Mouse (Mus musculus): ENCODE data around the gene Ints11. TPM values are rescaled to one million over a fixed set of nuclear protein-coding genes. Genes with fewer than 3 reads are reported as not detected.

The Ints11 gene
- total RNA-seq, 2 experiments from 2014 or later = 15.4 to 15.9 TPM

GRCm38 (mm10) chr4:155888181-155888580, 18.8 kb downstream of the Ints11 start:
- intact Hi-C loops (cut with DNase I; ENCODE audit: low total_unique reads) = no loop called here
- no peak for DNase-seq

GRCm38 (mm10) chr4:155889316-155889715, 20.0 kb downstream of the Ints11 start:
- no peak for DNase-seq
- intact Hi-C loops (cut with DNase I; ENCODE audit: low total_unique reads) = no loop called here

DNA sequence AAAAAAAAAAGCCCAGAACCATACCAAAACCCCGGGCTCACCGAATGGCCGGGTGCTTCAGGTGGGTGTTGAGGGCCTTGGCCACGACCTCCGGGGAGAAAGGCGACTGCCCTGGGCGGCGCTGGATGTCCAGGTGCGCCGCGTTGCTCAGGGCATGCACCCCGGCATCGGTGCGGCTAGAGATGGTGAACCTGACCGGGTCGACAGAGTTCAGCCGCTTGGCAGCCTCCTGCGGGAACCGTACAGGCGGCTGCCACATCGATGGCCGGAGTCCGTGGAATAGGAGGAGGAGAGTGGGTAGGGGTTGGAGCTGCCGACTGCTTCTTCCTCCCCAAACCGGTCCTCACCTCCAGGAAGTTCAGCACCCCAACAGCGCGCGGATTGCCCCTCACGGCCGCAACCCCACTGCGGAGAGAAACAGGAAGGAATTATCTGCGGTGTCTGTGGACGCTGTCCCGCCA, 21.7 kb downstream of the Ints11 start:
- no peak for DNase-seq
- intact Hi-C loops (cut with DNase I; ENCODE audit: low total_unique reads) = no loop called here

DNA sequence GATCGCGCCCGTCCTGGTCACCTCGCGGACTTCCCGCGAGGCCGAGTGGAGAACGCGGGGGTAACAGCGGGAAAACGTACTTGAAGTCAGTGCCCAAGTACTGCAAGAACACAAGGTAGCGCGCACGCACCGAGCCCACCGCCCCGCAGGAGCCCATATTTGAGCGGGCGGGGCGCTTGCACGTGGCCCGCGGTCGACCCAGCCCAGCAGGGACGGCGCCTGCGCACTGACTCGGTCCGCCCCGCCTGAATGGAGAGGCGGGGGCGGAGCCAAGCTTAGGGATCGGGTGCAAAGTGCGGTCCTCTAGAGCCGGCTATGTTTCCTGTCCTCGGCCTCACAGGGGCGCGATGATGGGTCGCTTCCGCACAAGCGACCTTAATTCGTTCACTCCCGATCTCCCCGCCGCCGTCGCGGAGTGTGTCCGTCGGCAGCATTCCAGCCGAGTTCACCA, 22.2 kb downstream of the Ints11 start, which contains the start of the genes Pusl1 and Acap3:
Gene Pusl1, minus strand, starts transcription at position 231 of the 451 bp plus-strand sequence.
Gene Acap3, plus strand, starts transcription at position 272 of the 451 bp plus-strand sequence.
- intact Hi-C loops (cut with DNase I; ENCODE audit: low total_unique reads) = no loop called here
- DNase-seq = peak; percentile 98

GRCm38 (mm10) chr4:155892017-155892416, 22.7 kb downstream of the Ints11 start:
- intact Hi-C loops (cut with DNase I; ENCODE audit: low total_unique reads) = no loop called here
- peak; percentile 88 for DNase-seq

DNA sequence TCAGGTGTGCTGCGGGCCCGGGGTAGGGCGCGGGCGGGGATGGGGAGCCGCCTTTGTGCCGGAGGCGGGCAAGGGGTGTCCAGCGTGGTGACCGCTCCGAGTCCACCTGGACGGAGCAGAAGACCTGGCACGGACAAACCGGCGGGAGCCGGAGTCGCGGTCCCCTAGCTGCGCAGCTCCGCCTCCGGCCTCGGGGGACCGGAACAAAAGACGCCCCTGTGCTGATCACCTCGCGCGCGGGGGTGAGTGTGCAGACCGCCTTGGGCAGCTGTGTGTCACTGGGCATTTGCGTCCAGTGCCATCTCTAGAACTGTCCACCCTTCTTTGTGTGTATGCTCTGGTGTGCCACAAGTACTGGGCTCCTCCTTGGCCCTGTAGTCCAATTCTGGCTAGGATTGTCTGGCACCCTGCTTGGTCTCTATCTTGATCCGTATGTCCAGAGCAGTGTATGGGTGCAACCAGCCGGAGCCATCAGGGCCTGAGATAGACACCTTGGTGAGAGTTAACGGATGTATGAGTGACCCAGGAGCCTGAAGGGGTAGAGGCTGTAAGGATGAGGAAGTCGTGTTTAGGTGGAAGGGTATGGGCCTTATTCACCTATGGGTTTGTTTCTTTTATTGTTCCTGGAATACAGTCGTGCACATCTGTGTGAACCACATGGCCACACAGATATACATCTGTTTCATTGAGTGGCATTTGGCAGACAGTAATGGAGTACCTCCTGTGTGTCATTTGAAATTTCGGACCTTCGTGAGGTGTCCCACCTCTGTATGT, 23.3 kb downstream of the Ints11 start:
- peak; percentile 52 for DNase-seq
- intact Hi-C loops (cut with DNase I; ENCODE audit: low total_unique reads) = no loop called here

DNA sequence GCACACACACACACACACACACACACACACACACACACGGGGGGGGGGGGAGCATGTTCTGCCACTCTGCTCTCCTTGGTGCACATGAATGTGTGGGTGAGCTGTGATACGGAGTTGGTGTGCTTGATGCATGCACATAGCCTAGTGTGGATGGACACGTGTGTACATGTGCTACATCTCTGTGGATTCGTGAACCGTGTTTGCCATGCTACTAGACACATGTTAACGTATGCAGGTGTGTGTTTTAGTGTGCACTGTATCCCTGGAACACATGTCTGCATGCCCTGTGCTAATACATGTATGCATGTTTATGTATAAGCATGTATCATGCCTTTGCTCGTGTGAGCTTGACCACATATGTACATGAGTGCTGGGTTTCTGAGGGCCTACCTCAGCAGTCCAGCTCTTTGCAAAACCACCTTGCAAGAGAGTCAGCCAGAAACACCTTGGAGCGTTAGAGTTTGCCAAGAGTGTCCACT, 23.9 kb downstream of the Ints11 start:
- intact Hi-C loops (cut with DNase I; ENCODE audit: low total_unique reads) = no loop called here
- no peak for DNase-seq

GRCm38 (mm10) chr4:155894311-155894881, 25.1 kb downstream of the Ints11 start:
- intact Hi-C loops (cut with DNase I; ENCODE audit: low total_unique reads) = no loop called here
- peak; percentile 86 for DNase-seq

DNA sequence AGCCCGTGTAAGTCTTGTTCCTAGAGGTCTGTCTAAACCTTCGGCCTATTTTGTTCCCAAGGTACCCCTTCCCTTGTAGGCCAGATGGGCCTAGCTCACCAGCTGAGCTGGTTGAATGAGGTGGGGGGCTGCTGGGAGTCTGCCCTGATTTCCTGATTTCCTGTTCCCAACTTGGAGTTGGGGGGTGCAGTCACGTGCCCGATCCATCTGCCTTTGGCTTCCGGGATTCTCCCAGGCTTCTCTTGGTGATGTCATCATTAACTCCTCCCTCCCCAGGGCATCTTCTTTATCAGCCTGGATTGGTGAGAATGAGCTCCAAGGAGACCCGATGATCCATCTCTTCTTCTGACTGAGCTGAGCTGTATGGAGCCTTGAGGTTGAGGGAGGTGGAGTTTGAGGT, 25.9 kb downstream of the Ints11 start:
- DNase-seq = peak; percentile 65
- intact Hi-C loops (cut with DNase I; ENCODE audit: low total_unique reads) = loop anchor here (5.0 kb wide), 1 partner anchor 47 kb away; the partner anchor contains the start of gene Ube2j2

DNA sequence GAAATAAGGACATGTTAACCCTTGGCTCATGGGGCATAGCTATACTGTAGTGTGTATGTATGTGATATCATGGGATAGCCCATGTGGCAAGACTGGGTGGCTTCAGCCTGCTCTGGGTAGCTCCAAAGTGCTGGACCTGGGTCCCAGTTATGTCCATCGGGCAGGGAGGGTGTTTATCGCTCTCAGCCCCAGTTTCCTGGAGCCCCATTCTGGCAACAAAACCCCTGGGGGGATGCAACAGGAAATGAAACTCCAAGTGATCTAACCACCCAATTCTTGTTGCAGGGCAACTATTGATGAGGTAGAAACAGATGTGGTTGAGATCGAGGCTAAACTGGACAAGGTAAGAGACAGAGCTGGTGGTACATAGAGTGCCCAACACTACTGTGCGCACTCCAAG, 26.5 kb downstream of the Ints11 start:
- intact Hi-C loops (cut with DNase I; ENCODE audit: low total_unique reads) = loop anchor here (5.0 kb wide), 1 partner anchor 46 kb away; the partner anchor contains the start of gene Ube2j2
- no peak for DNase-seq

DNA sequence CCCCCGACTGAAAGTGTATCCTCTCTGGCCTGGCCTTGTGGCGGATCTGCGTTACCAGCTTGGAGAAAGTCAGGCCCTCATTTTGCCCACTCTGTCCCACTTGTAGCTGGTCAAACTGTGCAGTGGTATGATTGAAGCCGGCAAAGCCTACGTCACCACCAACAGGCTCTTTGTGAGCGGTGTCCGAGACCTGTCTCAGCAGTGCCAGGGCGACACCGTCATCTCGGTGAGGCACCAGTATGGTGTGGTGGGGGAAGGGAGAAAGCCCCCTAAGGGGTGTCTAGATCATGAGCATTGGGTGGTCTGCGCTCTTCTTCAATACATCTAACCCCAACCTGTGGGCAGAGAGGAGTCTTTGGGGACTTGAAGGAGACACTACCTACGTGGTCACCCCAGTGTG, 27.1 kb downstream of the Ints11 start:
- intact Hi-C loops (cut with DNase I; ENCODE audit: low total_unique reads) = loop anchor here (5.0 kb wide), 1 partner anchor 46 kb away; the partner anchor contains the start of gene Ube2j2
- no peak for DNase-seq

DNA sequence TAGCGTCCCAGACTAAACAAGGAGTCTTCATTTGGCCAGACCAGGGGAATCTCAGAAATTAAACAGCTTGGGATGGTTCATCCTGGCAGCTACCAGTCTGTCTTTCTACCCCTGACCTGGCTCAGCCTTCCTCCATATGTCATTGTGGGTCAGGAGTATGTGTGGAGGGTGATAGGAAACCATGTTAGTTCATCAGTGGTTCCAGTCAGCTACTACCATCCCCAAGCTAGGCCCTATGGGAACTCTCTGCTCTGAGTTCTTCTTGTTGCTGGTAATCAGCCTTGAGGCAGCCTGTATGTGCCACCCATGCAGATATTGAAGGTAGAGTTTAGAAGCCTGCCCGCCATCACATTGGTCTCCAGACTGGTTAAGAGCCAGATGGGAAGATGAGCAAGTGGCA, 29.0 kb downstream of the Ints11 start:
- DNase-seq = no peak
- intact Hi-C loops (cut with DNase I; ENCODE audit: low total_unique reads) = loop anchor here (5.0 kb wide), 1 partner anchor 44 kb away; the partner anchor contains the start of gene Ube2j2

DNA sequence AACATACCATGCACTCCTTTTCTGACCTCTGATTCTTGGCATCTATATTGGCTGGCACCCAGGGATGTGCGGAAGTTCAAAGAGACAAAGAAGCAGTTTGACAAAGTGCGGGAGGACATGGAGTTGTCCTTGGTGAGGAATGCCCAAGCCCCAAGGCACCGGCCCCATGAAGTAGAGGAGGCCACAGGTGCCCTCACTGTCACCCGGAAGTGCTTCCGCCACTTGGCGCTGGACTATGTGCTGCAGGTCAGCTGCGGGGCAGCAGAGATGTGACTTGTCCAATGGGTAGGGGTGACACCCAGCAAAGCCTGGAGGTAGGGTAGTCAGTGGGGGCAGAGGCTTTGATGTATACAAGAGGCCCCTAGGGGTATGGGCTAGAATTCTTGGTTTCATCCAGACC, 30.0 kb downstream of the Ints11 start:
- DNase-seq = no peak
- intact Hi-C loops (cut with DNase I; ENCODE audit: low total_unique reads) = loop anchor here (5.0 kb wide), 1 partner anchor 43 kb away; the partner anchor contains the start of gene Ube2j2

- DNase-seq = peak; percentile 9
- intact Hi-C loops (cut with DNase I; ENCODE audit: low total_unique reads) = no loop called here
These were observed 31.9 kb downstream of the Ints11 start for GRCm38 (mm10) chr4:155901205-155901604.

GRCm38 (mm10) chr4:155903246-155903645, 33.9 kb downstream of the Ints11 start:
- no peak for DNase-seq
- intact Hi-C loops (cut with DNase I; ENCODE audit: low total_unique reads) = no loop called here

DNA sequence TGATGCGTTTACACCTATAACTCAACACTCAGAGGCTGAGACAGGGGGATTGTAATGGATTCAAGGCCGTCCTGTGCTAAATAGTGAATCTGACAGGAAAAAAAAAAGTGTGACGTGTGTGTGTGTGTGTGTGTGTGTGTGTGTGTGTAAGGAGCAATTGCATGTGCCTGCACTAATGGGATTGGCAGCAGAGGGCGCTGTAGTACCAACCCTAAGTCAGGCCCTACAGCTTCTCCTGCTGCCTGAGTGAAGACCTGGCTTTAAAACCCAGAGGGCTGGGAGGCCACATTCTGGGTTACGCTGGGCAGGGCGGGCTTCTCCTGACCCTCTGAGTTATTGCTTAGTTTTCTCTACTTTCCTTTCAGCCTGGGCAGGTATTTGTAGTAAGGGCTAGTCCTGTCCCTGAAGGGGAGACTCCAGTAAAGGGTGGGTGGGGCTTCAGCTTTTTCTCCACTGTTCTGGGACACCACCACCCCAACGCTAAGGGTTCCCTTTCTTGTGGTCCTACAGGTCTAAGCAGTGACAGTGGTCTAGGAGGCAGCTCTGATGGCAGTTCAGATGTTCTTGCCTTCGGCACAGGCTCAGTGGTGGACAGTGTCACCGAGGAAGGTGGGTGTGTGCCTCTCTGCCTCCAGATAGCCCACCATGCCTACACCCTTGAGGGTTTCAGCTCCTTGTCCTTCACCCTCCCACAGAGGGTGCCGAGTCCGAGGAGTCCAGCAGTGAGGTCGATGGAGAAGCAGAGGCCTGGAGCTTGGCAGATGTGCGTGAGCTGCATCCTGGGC, 35.2 kb downstream of the Ints11 start:
- DNase-seq = peak; percentile 18
- intact Hi-C loops (cut with DNase I; ENCODE audit: low total_unique reads) = no loop called here

DNA sequence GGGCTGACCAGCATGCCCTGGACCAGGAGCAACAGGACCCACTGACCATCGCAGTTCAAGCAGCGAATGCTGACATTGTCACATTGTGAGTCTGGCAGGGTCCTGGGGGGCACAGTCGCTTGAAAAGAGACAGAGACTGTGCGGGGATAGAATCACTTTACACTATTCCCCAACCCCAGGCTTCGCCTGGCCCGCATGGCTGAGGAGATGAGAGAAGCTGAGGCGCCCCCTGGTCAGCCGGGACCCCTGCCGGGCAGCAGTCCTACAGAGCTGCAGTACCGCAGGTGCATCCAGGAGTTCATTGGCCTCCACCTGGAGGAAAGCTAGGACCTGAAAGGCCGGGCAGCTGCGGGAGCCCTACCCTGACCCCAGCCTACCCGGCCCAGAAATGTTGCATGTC, 36.3 kb downstream of the Ints11 start:
- DNase-seq = no peak

GRCm38 (mm10) chr4:155906125-155906524, 36.8 kb downstream of the Ints11 start:
- intact Hi-C loops (cut with DNase I; ENCODE audit: low total_unique reads) = no loop called here
- DNase-seq = no peak

More for the DNA sequence above, 36.3 kb downstream of the Ints11 start:
- intact Hi-C loops (cut with DNase I; ENCODE audit: low total_unique reads) = no loop called here

DNA sequence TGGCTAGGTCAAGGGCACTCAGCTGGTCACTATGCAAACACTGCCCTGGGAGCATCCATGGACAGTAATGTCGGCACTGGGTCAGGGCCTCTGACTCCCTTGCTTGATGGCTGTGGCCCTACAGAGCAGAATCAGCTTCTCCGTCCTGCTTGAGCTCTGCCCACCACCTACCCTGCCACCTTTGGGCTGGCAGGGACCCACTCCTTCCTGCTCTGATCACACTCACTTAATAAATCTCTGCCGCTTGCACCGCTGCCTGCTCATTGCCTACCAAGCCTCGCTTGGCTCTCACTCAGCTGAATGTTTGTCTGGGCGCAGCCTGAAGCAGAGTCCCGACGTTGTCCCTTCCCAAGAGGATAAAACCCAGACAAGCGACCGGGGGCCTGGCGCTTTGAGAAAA, 37.7 kb downstream of the Ints11 start:
- intact Hi-C loops (cut with DNase I; ENCODE audit: low total_unique reads) = no loop called here
- no peak for DNase-seq

DNA sequence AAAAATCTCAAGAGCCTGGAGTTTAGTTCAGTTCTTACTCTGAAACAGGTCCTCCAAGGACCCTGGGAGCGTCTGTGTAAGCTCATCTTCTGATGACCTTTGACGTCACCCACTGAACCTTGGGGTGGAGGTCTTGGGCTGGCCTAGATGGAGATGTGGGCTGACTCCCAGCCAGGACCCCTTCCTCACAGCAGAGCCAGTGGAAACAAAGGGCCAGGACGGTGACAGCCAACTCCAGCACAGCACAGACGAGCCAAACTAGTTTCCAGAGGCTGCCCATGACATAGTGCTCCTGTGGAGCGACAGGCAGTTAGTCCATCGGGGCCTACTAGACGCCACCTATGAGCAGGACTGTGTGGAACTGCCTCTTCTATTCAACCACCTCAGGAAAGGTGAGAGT, 38.9 kb downstream of the Ints11 start:
- intact Hi-C loops (cut with DNase I; ENCODE audit: low total_unique reads) = no loop called here
- DNase-seq = no peak

All from gastrocnemius, postnatal 14 days (tissue).